Mouse (Mus musculus) liver, embryonic 11.5 days (tissue): Measurements from ENCODE around the gene Tsc22d3. TPM values are rescaled to one million over a fixed set of nuclear protein-coding genes. Genes with fewer than 3 reads are reported as not detected.
"Not testable (repeated sequence)": the region's sequence is repeated elsewhere in the genome, so short reads cannot be mapped to it uniquely, and the experiment has no call there.

Source experiments
- ATAC-seq: fragments of 200-750 bp; cut with Nextera tagmentation; replicated peaks from 2 replicates; pipeline ENCODE4 v1.8.0; 2017; ENCODE audit warnings: moderate number of reproducible peaks, mild to moderate bottlenecking, moderate TSS enrichment, moderate library complexity; ENCODE audit not compliant: low FRiP score
- DNase-seq: peaks from one replicate; pipeline ENCODE4 v3.0.0-alpha.2; 2017; ENCODE audit warnings: low spot score
- H3K27ac ChIP-seq: fragments of 300-500 bp; sonication (generic); 2 replicates; pipeline ENCODE4 v1.5.1; 2014; ENCODE audit warnings: mild to moderate bottlenecking, low read depth, low read length, control low read depth
- H3K27me3 ChIP-seq: fragments of 300-500 bp; sonication (generic); replicated peaks from 2 replicates; pipeline ENCODE4 v1.6.1; 2014; ENCODE audit warnings: low read length, mixed read lengths; ENCODE audit not compliant: control insufficient read depth, insufficient read depth
- H3K36me3 ChIP-seq: fragments of 300-500 bp; sonication (generic); 2 replicates; pipeline ENCODE4 v1.6.1; 2014; ENCODE audit warnings: mild to moderate bottlenecking, low read length, moderate library complexity, mixed read lengths; ENCODE audit not compliant: control insufficient read depth, insufficient read depth
- H3K4me1 ChIP-seq: fragments of 300-500 bp; sonication (generic); replicated peaks from 2 replicates; pipeline ENCODE4 v1.6.1; 2014; ENCODE audit warnings: low read length, mixed read lengths; ENCODE audit not compliant: control insufficient read depth, insufficient read depth
- H3K4me2 ChIP-seq: fragments of 300-500 bp; sonication (generic); 2 replicates; pipeline ENCODE4 v1.6.1; 2014; ENCODE audit warnings: mild to moderate bottlenecking, control low read depth, moderate library complexity
- H3K4me3 ChIP-seq: fragments of 300-500 bp; sonication (generic); 2 replicates; pipeline ENCODE4 v1.5.1; 2014; ENCODE audit warnings: low read depth, low read length, control low read depth
- H3K9ac ChIP-seq: fragments of 300-500 bp; sonication (generic); 2 replicates; pipeline ENCODE4 v1.6.1; 2014; ENCODE audit warnings: low read depth, low read length, control low read depth
- H3K9me3 ChIP-seq: fragments of 300-500 bp; sonication (generic); 2 replicates; pipeline ENCODE4 v1.6.1; 2016; ENCODE audit warnings: low read length, inconsistent platforms, mixed read lengths; ENCODE audit not compliant: control insufficient read depth
- WGBS: fragments of 180-500 bp; shearing (Covaris S2); extraction: QIAGEN DNeasy Blood & Tissue Kit; methylation state at CpG from one replicate; pipeline ENCODE4 v1.1.7; 2014; 5-methylcytosine and 5-hydroxymethylcytosine counted together
- polyA plus RNA-seq: library from polyadenylated mRNA; unstranded; fragments of >200 nt; fragmentation: Nextera tagmentation; extraction: Ambion mirVana; gene quantifications from 2 replicates; pipeline ENCODE4 v1.2.1, GENCODE M21; 2014

The Tsc22d3 gene
- polyA plus RNA-seq, 1 experiment from 2014 or later: 32.2 TPM

DNA sequence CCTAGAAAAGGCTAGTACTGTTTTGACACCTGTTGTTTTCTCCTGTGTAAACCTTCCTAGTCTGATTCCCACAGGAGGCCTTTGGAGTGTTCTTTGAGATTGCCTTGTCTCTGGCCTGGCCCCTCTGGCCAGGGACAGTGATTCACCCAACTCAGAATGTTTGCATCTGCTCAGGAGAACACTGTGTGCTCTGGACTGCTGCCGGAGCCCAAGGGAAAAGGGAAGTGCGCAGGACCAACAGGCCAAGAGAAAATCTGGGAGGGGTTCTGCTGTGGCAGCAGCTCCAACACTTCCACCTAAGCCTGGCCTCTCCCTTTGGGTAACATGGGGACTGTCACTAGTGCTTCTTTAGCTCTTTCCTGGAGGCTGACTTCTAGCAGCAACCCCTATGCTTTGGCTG lies 87.1 kb downstream of the Tsc22d3 start:
- Histone ChIP-seq H3K4me3 (no peak overlapping the region), H3K4me1 (no peaks in the 10 kb centered on the region), H3K27me3 (peaks cover 13% of the 10 kb centered on the region; the same call in 1 of the 2 replicates), H3K27ac (no peak overlapping the region), H3K9ac (no peak overlapping the region), H3K36me3 (no peaks in the 10 kb centered on the region), H3K4me2 (no peak overlapping the region), H3K9me3 (no peaks in the 10 kb centered on the region)
- ATAC-seq (no peak), DNase-seq (no peak)
- 64% methylated on average over 2 of the region's 2 CpGs for WGBS

DNA sequence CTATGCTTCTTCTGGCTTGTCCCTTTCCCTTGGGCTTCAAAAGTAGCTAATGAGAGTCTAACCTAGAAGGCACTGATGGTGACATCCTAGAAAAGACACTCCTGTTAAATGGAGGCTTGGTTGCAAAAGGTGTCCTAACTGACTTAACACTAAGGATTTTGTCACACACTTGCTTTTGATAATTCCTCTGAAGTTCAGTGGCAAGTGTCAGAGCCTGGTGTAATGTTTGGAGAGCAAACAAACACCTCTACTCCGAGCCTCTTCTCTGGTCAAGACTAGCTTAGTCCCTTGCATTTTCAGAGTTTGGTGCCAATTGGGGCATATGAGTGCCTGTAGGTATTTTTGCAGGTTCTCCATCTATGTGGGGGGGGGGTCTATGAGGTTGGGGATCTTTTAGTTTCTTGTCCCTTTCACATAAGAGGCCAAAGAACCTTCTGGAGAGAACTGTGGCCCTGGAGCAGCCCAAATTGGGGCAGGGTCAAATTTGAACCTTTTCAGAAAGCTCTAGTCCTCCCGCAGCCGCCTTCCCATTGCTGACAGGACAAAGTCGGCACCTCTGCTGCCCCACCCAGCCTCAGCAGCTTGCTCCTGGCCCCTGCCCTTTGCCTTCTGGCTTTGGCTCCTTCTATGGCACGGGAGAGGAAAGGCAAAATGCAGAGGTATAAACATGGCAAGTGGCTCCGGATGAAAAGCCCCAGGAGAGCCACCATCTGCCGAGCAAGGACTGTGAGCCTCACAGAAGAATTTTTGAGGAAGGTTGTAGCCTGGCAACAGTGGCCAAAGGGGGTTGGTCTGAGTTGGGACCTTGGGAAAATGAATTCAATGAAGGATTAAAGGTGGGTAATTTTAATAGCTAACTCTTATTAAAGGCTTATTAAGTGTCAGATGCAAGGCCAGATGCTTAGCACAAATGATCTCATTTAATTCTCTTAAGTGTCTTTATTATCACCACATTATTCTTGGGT lies 88.5 kb downstream of the Tsc22d3 start:
- DNase-seq: no peak
- Histone ChIP-seq H3K9me3 (no peaks in the 10 kb centered on the region), H3K4me1 (no peaks in the 10 kb centered on the region), H3K4me3 (no peak overlapping the region), H3K4me2 (no peak overlapping the region), H3K27me3 (peaks cover 6% of the 10 kb centered on the region; the same call in 1 of the 2 replicates), H3K9ac (no peak overlapping the region), H3K36me3 (no peaks in the 10 kb centered on the region), H3K27ac (no peak overlapping the region)
- ATAC-seq: no peak
- WGBS: 62% methylated on average over 7 of the region's 7 CpGs

DNA sequence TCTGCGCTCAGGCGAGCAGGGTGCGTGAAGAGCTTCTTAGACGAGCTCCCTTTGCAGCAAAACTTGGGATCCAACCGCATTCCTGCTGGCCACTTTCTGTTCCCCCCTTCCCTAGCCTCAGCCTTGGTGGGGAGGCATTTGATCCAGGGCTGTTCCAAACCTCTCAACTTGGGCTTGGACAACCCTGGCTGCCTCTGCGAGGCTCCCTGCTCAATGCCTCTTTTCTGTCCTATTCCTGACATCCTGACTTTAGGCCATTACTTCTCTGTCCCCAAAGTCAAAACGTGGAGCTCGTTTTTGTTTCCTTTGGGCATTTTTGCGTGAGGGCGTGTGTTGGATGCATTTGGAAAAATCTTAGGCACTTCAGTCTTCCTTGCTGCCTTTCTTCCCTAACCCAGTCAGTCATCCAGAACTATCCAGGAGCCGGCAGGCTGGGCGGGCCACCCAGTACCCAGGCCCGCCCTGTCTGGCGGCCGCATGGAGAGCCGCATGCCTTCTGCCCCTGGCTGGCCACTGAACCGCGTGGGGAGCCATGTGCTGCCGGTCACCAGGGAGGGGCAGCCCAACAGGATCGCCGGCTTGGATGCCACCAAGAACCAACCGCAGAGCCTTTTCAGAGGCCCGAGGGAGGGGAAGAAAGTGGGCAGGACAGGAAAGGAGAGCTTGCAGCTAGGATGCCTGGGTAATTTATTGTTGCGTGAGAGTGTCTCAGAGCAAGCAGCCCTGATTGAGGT lies 89.6 kb downstream of the Tsc22d3 start:
- peaks cover 6% of the 10 kb centered on the region; the same call in 1 of the 2 replicates for H3K27me3 ChIP-seq
- DNase-seq (no peak), ATAC-seq (no peak)
- no peak overlapping the region for H3K27ac ChIP-seq
- no peaks in the 10 kb centered on the region for H3K36me3 ChIP-seq
- H3K4me3 ChIP-seq: no peak overlapping the region
- no peaks in the 10 kb centered on the region; the same call in 1 of the 2 replicates for H3K4me1 ChIP-seq
- H3K4me2 ChIP-seq: peak overlapping the region; percentile 43
- WGBS: 41% methylated on average over 24 of the region's 24 CpGs
- no peaks in the 10 kb centered on the region for H3K9me3 ChIP-seq
- 0 out of 2 replicates have a peak overlapping the region, but pooled peaks have one; percentile 34 for H3K9ac ChIP-seq

DNA sequence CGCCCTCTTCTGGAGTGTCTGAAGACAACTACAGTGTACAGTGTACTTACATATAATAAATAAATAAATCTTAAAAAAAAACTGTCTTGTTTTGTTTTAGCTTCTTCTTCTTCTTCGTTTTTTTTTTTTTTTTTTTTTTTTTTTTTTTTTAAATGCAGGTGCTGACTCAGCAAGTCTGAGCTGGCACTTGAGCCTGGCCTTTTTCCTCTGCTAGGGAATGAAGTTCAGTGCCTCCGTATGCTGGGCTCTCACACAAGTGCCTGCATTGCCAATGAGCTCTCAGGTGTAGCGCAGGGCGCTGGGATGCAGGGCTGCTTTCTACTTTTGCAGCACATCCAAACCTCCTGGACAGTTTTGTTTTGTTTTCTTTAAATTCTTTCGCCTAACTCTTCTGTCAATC lies 90.6 kb downstream of the Tsc22d3 start:
- Histone ChIP-seq H3K4me2 (no peak overlapping the region), H3K27me3 (peaks cover 6% of the 10 kb centered on the region; the same call in 1 of the 2 replicates), H3K27ac (no peak overlapping the region), H3K9me3 (no peaks in the 10 kb centered on the region), H3K9ac (no peak overlapping the region), H3K4me3 (no peak overlapping the region), H3K36me3 (no peaks in the 10 kb centered on the region), H3K4me1 (no peaks in the 10 kb centered on the region; the same call in 1 of the 2 replicates)
- 61% methylated on average over 6 of the region's 6 CpGs for WGBS
- no peak for ATAC-seq
- no peak for DNase-seq

DNA sequence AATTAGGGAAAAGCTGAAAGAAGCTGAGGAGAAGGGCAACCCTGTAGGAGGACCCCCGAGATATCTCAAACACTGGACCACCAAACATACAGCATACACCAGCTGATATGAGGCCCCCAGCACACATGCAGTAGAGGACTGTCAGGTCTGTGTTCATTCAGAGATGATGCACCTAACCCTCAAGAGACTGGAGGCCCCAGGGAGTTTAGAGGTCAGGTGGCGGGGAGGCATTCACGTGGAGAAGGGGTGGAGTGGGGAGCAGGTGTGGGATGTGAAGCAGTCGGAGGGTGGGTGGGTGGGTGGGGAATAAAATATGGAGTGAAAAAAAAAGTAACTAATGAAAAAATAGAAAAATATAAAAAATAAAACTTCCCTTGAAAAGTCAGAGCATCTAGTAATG lies 91.7 kb downstream of the Tsc22d3 start:
- H3K9me3 ChIP-seq, H3K27ac ChIP-seq, H3K4me3 ChIP-seq, H3K27me3 ChIP-seq, H3K9ac ChIP-seq, H3K4me1 ChIP-seq, H3K36me3 ChIP-seq, DNase-seq, H3K4me2 ChIP-seq, ATAC-seq: not testable (repeated sequence)
- 85% methylated on average over 4 of the region's 4 CpGs for WGBS

DNA sequence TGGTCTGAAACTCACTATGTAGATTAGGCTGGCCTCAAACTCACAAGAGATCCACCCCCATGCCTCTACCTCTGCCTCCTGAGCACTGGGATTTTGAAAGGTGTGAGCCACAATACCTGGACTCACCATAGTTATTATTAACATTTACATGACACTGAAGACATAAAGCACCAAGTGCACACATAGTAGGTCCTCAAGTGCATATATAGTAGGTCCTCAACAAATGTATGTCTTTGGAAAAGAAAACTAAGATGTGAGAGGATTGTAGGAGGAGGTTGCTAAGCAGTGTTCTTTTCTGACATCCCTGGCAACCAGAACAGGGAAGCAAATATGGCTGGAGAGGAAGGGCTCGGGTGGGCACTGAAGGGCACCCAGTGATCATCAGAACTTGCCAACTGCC lies 93.1 kb downstream of the Tsc22d3 start:
- no peaks in the 10 kb centered on the region for H3K9me3 ChIP-seq
- DNase-seq (no peak), ATAC-seq (no peak)
- H3K36me3 ChIP-seq: no peaks in the 10 kb centered on the region
- H3K4me3 ChIP-seq: no peak overlapping the region
- no peaks in the 10 kb centered on the region; the same call in 1 of the 2 replicates for H3K4me1 ChIP-seq
- H3K4me2 ChIP-seq: no peak overlapping the region
- H3K27ac ChIP-seq: no peak overlapping the region
- 86% methylated on average over 1 of the region's 1 CpGs for WGBS
- peaks cover 6% of the 10 kb centered on the region; the same call in 1 of the 2 replicates for H3K27me3 ChIP-seq
- no peak overlapping the region for H3K9ac ChIP-seq

DNA sequence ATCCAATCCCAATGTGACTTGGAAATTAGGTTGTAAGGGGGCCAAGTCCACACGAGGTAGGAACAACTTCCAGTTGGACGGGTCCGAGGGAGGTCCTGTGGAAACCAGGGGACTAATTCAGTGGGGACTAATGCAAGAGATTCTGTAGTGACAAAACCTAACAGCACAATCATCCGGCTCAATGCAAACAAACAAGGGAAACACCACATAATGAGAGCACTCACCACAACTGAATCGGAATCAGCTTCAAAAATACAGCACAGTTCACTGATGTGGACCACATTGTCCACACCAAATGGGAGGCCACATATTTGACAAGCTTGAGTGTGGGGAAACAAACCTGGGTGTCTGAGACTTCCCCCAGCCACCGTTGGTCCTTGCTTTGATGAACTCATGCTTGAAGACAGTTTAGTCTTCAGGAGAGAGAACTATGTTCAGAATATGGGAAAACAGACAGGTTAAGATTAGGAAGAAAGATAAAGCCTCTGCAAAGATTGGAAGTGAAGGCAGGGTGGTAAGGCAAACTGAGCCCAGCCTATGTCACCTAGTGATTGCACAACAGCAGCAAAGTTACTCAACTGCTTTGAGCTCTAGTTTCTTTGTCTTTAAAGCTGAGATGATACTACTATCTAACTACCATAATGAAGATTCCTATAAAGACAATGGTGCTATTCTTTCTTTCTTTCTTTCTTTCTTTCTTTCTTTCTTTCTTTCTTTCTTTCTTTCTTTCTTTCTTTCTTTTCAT lies 93.9 kb downstream of the Tsc22d3 start:
- Histone ChIP-seq H3K4me1 (no peaks in the 10 kb centered on the region; the same call in 1 of the 2 replicates), H3K4me2 (no peak overlapping the region), H3K9me3 (no peaks in the 10 kb centered on the region), H3K27ac (no peak overlapping the region), H3K36me3 (no peaks in the 10 kb centered on the region), H3K27me3 (peaks cover 6% of the 10 kb centered on the region; the same call in 1 of the 2 replicates), H3K4me3 (no peak overlapping the region), H3K9ac (no peak overlapping the region)
- 70% methylated on average over 6 of the region's 6 CpGs for WGBS
- DNase-seq (no peak), ATAC-seq (no peak)
